Mouse (Mus musculus): ENCODE measurements around the gene Gas6. TPM values are rescaled to one million over a fixed set of nuclear protein-coding genes. Genes with fewer than 3 reads are reported as not detected.

Gene Gas6
- polyA plus RNA-seq, 1 experiment from 2014 or later, result 13.8 TPM

DNA sequence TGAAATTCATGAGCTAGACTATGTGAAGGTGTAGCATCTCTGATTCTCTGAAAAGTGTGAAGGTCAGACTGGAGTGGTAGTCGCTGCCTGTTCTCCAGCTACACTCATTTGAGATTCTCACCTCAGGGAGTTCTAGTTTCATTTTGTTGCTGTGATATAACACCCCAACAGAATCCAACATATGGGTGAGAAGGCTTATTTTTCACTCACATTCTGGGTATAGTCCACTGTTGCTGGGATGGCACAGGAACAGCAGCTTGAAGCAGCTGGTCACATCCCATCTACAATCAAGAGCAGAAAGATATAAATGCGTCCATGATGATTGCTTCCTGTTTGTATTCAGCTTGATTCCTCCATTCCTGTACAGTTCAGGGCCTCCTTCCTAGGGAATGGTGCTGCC lies 52.1 kb downstream of the Gas6 start:
- H3K27ac ChIP-seq, result no peak overlapping the region
- no peaks in the 10 kb centered on the region for H3K4me1 ChIP-seq
- no peaks in the 10 kb centered on the region for H3K9me3 ChIP-seq
- 79% methylated on average over 2 of the region's 2 CpGs for WGBS
- H3K4me3 ChIP-seq, result no peak overlapping the region
- no peak for DNase-seq (ENCODE audit: low spot score)
- H3K36me3 ChIP-seq, result no peaks in the 10 kb centered on the region
- H3K27me3 ChIP-seq (ENCODE audit: insufficient read depth, poor library complexity, severe bottlenecking), result peaks cover 13% of the 10 kb centered on the region; the same call in 1 of the 2 replicates

DNA sequence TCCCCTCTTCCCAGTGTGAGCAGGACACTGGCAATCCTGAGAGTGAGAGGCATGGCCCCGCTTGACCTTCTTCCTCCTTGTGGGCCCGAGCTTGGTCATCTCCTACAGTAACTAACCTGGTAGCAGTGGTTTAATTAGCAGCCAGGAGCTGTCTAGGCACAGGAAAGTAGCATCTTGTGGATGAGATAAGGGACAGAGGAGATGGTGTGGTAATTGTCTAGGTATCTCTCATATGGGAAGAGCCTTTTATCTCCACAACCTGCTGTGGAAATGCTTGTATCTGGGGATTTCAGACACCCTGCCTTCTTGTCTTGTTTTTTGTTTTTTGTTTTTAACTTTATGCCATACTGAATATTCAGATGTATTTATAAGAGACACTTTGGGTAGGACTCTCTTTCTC lies 56.8 kb downstream of the Gas6 start:
- Histone ChIP-seq H3K27ac (no peak overlapping the region), H3K9me3 (no peaks in the 10 kb centered on the region), H3K36me3 (no peaks in the 10 kb centered on the region), H3K4me1 (peaks cover 8% of the 10 kb centered on the region; the same call in 1 of the 2 replicates), H3K27me3 (ENCODE audit: insufficient read depth, poor library complexity, severe bottlenecking) (peaks cover 58% of the 10 kb centered on the region), H3K4me3 (no peak overlapping the region)
- DNase-seq (ENCODE audit: low spot score), result no peak
- WGBS, result 57% methylated on average over 2 of the region's 2 CpGs

DNA sequence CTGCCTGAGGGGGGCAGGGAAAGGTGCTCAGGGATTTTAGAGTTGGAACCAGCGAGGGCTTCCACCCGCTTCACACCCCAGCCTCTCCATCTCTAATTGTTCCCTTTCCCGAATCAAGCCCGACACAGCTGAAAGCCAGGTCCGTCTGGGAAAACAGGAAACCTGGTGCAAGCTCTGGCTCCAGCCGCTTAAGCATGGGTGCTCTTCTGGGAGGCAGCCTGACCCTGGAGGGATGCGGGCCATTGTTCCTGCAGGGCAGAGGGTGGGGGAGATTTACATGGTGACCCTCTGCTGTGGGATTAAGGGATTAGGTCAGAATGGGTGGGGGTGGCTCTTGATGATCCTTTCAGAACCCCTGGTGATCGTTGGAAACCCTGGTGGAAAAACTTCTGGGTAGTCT lies 58.2 kb downstream of the Gas6 start:
- no peak overlapping the region for H3K27ac ChIP-seq
- H3K9me3 ChIP-seq, result no peaks in the 10 kb centered on the region
- H3K27me3 ChIP-seq (ENCODE audit: insufficient read depth, poor library complexity, severe bottlenecking), result peaks cover 58% of the 10 kb centered on the region
- 12% methylated on average over 8 of the region's 8 CpGs for WGBS
- H3K4me3 ChIP-seq, result no peak overlapping the region
- peaks cover 8% of the 10 kb centered on the region; the same call in 1 of the 2 replicates for H3K4me1 ChIP-seq
- DNase-seq (ENCODE audit: low spot score), result no peak
- no peaks in the 10 kb centered on the region for H3K36me3 ChIP-seq

DNA sequence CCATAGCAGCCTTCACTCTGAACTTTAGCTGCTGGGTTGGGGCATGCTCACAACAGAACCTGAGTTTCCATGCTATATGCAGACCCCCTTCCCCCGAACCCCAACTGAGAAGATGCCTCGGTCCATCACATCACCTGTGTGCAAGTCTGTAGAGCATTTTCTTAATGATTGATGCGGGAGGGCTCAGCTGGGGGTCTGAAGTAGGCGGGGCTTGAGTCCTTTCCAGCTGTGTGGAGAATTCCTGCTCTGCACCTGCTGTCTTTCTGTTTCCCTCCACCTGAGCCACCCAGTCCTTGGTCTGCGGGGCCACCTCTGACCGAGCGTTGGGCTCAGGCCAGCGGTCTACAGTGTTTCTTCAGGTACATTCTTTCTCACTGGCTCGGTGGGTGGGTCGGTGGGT lies 59.4 kb downstream of the Gas6 start, which contains the start of gene Tmem255b:
TSS of gene Tmem255b (plus strand) at position 301 of the 400 bp plus-strand sequence.
- 21% methylated on average over 10 of the region's 10 CpGs for WGBS
- Histone ChIP-seq H3K4me3 (0 out of 2 replicates have a peak within 1 kb of the TSS, but pooled peaks have one; percentile 8), H3K36me3 (no peaks in the 10 kb centered on the region), H3K27ac (no peak within 1 kb of the TSS), H3K27me3 (ENCODE audit: insufficient read depth, poor library complexity, severe bottlenecking) (peaks cover 58% of the 10 kb centered on the region), H3K4me1 (peaks cover 8% of the 10 kb centered on the region; the same call in 1 of the 2 replicates), H3K9me3 (no peaks in the 10 kb centered on the region)
- DNase-seq (ENCODE audit: low spot score), result no peak

DNA sequence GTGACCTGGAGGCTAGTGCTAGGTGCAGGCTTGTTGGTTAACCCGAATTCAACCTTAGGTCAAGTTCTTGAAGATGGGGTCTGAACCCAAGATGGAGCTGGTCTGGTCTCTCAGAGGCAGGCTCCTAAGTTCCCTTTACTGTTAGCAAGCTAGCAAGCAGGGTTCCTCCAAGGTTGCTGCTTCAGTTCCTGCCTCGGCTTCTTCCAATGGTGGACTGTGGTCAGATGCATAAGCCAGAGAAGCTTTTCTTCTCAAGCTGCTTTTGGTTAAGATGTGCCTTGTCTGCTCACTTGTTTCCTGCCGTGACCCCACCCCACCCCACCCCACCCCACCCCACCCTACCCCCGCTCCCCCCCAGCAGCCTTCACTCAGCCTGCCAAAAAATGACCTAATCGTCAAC lies 61.2 kb downstream of the Gas6 start:
- Histone ChIP-seq H3K4me1 (peaks cover 8% of the 10 kb centered on the region; the same call in 1 of the 2 replicates), H3K4me3 (no peak overlapping the region), H3K27me3 (ENCODE audit: insufficient read depth, poor library complexity, severe bottlenecking) (peaks cover 51% of the 10 kb centered on the region), H3K36me3 (no peaks in the 10 kb centered on the region), H3K9me3 (no peaks in the 10 kb centered on the region), H3K27ac (no peak overlapping the region)
- WGBS, result 67% methylated on average over 5 of the region's 5 CpGs
- no peak for DNase-seq (ENCODE audit: low spot score)

DNA sequence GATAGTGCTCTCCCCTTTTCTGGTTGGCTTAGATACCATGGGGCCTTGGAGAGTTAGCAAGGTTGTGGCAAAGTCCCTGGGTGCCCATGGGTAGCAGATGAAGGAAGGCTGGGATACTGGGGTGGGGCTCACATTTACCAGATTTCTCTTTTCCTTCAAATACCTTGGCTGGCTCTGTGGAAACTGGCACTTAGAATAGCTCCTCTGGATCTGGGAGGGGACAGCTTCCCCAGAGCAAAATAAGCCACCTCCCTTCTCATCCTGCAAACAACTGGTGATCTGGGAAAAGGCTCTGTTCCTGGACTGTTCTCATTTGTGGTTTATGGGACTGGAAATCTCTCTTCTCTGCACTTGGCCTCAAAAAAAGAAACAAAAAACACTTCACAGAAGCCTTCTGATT lies 63.4 kb downstream of the Gas6 start:
- H3K9me3 ChIP-seq, result no peaks in the 10 kb centered on the region
- no peak for DNase-seq (ENCODE audit: low spot score)
- H3K27me3 ChIP-seq (ENCODE audit: insufficient read depth, poor library complexity, severe bottlenecking), result peaks cover 33% of the 10 kb centered on the region
- no peak overlapping the region for H3K4me3 ChIP-seq
- H3K36me3 ChIP-seq, result no peaks in the 10 kb centered on the region
- H3K27ac ChIP-seq, result no peak overlapping the region
- H3K4me1 ChIP-seq, result peaks cover 16% of the 10 kb centered on the region

DNA sequence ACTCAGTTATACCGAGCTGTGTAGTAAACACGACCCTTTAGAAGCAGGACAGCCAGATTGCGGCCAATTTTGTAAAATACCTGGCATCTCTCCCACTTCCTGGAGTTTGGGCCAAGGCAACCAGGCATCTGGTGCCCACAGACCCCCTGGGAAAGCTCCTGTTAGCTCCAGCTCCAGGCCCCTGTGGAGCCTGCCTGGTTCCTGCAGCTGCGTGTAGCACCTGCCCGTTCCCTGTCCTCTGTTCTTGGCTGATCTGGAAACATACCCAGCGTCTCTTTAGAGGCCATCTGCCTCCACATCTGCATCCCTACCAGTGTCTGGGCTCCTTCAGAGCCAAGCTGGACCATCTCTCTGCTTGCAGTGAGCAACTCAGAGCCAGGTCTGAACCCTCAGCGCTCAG lies 63.9 kb downstream of the Gas6 start:
- no peak for DNase-seq (ENCODE audit: low spot score)
- Histone ChIP-seq H3K9me3 (no peaks in the 10 kb centered on the region), H3K27me3 (ENCODE audit: insufficient read depth, poor library complexity, severe bottlenecking) (peaks cover 28% of the 10 kb centered on the region), H3K4me1 (peaks cover 15% of the 10 kb centered on the region), H3K4me3 (no peak overlapping the region), H3K27ac (no peak overlapping the region), H3K36me3 (no peaks in the 10 kb centered on the region)
- 78% methylated on average over 7 of the region's 7 CpGs for WGBS

DNA sequence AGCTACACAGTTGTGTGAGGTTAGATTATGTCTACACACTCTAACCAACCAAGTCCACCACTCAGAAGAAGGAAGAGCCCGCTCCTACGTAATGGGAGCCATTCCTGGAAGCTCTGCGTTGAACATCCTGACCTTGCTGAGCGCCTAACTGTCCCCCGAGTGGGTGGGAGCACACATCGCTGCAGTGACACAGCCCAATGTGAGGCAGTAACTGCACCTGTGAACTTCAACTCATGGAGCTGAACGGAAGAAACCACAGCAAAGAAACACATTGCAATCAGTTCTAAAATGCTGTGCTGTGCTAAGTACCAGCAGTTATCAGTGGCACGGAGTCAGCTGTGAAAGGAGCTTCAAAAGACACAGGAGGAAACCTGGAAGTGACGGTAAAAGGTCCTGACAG lies 66.1 kb downstream of the Gas6 start:
- H3K9me3 ChIP-seq, result no peaks in the 10 kb centered on the region
- DNase-seq (ENCODE audit: low spot score), result no peak
- WGBS, result 80% methylated on average over 9 of the region's 9 CpGs
- H3K36me3 ChIP-seq, result no peaks in the 10 kb centered on the region
- peaks cover 9% of the 10 kb centered on the region for H3K4me1 ChIP-seq
- H3K4me3 ChIP-seq, result no peak overlapping the region
- peaks cover 6% of the 10 kb centered on the region; the same call in 1 of the 2 replicates for H3K27me3 ChIP-seq (ENCODE audit: insufficient read depth, poor library complexity, severe bottlenecking)
- no peak overlapping the region for H3K27ac ChIP-seq

DNA sequence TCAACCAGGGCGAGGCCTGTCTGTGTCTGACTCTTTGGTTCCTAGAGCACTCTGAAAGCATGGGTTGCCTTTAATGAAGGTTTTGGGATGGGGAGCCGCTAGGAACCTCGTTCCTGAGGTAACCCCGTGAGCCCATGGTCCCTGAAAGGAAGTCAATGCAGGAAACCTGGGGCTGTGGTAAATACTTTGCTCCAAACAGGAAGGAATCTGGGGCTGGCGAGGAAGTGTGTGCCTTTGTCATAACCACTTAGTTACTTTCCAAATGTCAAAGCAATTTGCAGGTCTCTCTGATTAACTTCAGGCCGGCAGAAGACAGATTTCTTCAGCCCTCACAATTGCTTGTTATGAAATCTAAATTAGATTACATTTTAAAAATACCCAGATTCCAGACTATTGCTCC lies 66.9 kb downstream of the Gas6 start:
- Histone ChIP-seq H3K27me3 (ENCODE audit: insufficient read depth, poor library complexity, severe bottlenecking) (no peaks in the 10 kb centered on the region), H3K4me3 (no peak overlapping the region), H3K9me3 (no peaks in the 10 kb centered on the region), H3K27ac (no peak overlapping the region), H3K4me1 (peaks cover 9% of the 10 kb centered on the region), H3K36me3 (no peaks in the 10 kb centered on the region)
- WGBS, result 55% methylated on average over 6 of the region's 6 CpGs
- no peak for DNase-seq (ENCODE audit: low spot score)

DNA sequence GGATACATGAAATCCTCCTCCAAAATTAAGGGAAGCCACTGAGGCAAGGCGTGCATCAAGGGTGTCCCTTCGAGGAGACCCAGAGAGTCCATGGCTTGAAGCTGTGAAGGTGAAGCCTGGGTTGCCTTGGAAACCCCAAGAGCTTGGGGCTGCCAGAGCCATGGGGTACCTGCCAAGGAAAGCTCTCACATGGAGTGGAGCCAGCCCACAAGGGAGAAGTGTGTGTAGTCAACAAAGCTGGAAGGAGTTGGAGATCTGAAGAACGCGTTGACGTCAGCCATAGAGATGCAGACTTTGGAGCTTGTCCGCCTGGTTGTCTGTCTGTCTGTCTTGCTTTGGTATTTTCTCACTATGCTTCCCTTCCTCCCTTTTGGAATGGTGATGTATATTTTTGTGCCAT lies 73.3 kb downstream of the Gas6 start:
- 86% methylated on average over 6 of the region's 6 CpGs for WGBS
- Histone ChIP-seq H3K4me3 (no peak overlapping the region), H3K9me3 (no peaks in the 10 kb centered on the region), H3K27me3 (ENCODE audit: insufficient read depth, poor library complexity, severe bottlenecking) (no peaks in the 10 kb centered on the region), H3K27ac (no peak overlapping the region), H3K4me1 (no peaks in the 10 kb centered on the region), H3K36me3 (no peaks in the 10 kb centered on the region)
- no peak for DNase-seq (ENCODE audit: low spot score)

DNA sequence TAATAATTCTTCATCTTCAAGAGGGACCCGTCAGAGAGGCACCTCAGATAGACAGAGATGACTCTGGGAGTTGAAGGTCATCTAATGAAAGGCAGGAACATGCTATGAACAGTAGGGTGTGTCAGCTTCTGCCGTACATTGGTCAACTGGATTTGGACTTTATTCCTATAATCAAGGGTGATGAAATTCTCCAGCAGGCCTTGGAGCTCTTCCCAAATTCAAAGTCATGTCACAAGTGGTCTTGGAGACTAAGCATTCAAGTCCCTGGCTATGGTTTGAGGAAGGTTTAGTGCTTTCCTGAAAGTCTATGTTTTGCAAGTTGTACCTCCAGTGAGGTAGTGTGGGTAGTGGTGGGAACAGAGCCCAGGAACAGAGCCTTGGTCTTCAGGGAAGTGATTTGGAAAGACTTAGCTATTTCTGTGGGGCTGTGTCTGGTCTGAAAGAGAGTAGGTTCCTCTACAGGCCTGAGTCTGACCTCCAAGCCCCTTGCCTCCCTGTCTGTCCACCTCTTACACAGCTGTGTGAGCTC lies 75.1 kb downstream of the Gas6 start:
- Histone ChIP-seq H3K4me1 (no peaks in the 10 kb centered on the region), H3K36me3 (no peaks in the 10 kb centered on the region), H3K27ac (no peak overlapping the region), H3K27me3 (ENCODE audit: insufficient read depth, poor library complexity, severe bottlenecking) (no peaks in the 10 kb centered on the region), H3K4me3 (no peak overlapping the region), H3K9me3 (no peaks in the 10 kb centered on the region)
- WGBS, result 72% methylated on average over 2 of the region's 2 CpGs
- no peak for DNase-seq (ENCODE audit: low spot score)

DNA sequence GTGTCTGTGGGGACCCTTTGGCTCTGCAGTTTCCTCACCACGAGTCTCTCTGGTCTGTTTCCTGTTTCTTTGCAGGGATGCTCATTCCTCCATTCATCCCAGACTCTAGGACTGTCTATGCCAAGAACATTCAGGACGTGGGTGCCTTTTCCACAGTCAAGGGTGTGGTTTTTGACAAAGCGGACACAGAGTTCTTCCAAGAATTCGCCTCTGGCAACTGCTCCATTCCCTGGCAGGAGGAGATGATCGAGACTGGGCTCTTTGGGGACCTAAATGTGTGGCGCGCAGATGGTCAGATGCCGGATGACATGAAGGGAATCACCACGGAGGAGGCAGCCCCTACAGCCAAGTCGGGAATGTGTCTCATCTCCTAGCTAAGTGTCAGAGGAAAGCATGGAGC lies 78.4 kb downstream of the Gas6 start:
- H3K4me3 ChIP-seq, result no peak overlapping the region
- H3K27me3 ChIP-seq (ENCODE audit: insufficient read depth, poor library complexity, severe bottlenecking), result peaks cover 4% of the 10 kb centered on the region; the same call in 1 of the 2 replicates
- H3K4me1 ChIP-seq, result no peaks in the 10 kb centered on the region
- no peak overlapping the region for H3K27ac ChIP-seq
- DNase-seq (ENCODE audit: low spot score), result no peak
- H3K9me3 ChIP-seq, result no peaks in the 10 kb centered on the region
- 71% methylated on average over 10 of the region's 10 CpGs for WGBS
- H3K36me3 ChIP-seq, result no peaks in the 10 kb centered on the region

Measured in heart, embryonic 10.5 days (tissue).